Mouse (Mus musculus): ENCODE measurements around the gene Xdh. TPM values are rescaled to one million over a fixed set of nuclear protein-coding genes. Genes with fewer than 3 reads are reported as not detected.

Xdh gene
- total and polyA plus RNA-seq, 3 experiments: 2.0 to 14.5 TPM; not detected in 1

- no peaks in the 10 kb centered on the region for H3K9me3 ChIP-seq (replicated peaks; ENCODE audit: insufficient read depth, low read length)
- no peak for DNase-seq (ENCODE audit: low read depth, low spot score)
These were observed 74.7 kb downstream of the Xdh start for GRCm38 (mm10) chr17:73875268-73875667.

GRCm38 (mm10) chr17:73870956-73871605 is 78.9 kb downstream of the Xdh start:
- no peak overlapping the region for H3K9ac ChIP-seq (ENCODE audit: control insufficient read depth, low read depth, low read length, poor library complexity, severe bottlenecking)
- TF ChIP-seq POLR2AphosphoS5 (IDR thresholded peaks at IDR 0.05; ENCODE audit: borderline replicate concordance, low read depth, low read length) (no peak), RCOR1 (IDR thresholded peaks at IDR 0.05; ENCODE audit: low read depth, low read length) (no peak), MEF2A (IDR thresholded peaks at IDR 0.05; ENCODE audit: extremely low read depth, insufficient replicate concordance, low read depth, low read length, poor library complexity, severe bottlenecking) (no peak), ZMIZ1 (IDR thresholded peaks at IDR 0.05; ENCODE audit: low read depth, low read length) (no peak), ZC3H11A (IDR thresholded peaks at IDR 0.05; ENCODE audit: low read depth, low read length) (no peak), MYC (IDR thresholded peaks at IDR 0.05; ENCODE audit: low read depth, low read length) (no peak), GATA1 (IDR thresholded peaks at IDR 0.05; ENCODE audit: low read depth, low read length) (no peak), JUND (IDR thresholded peaks at IDR 0.05; ENCODE audit: low read depth, low read length) (no peak), MAX (IDR thresholded peaks at IDR 0.05; ENCODE audit: low read length) (no peak), USF1 (IDR thresholded peaks at IDR 0.05; ENCODE audit: low read depth, low read length) (no peak), TBP (IDR thresholded peaks at IDR 0.05; ENCODE audit: low read depth, low read length) (no peak), POLR2A (IDR thresholded peaks at IDR 0.05; ENCODE audit: control insufficient read depth in 1 of 2, insufficient read depth in 1 of 2, low read depth in 1 of 2, low read length in 2 of 2, poor library complexity in 1 of 2) (no peak), USF2 (IDR thresholded peaks at IDR 0.05; ENCODE audit: borderline replicate concordance in 1 of 2, insufficient read depth in 1 of 2, low read depth in 1 of 2, low read length in 2 of 2) (no peak), TCF12 (IDR thresholded peaks at IDR 0.05; ENCODE audit: low read depth, low read length) (no peak), MYB (IDR thresholded peaks at IDR 0.05; ENCODE audit: low read depth, low read length) (no peak), POLR2AphosphoS2 (IDR thresholded peaks at IDR 0.05; ENCODE audit: low read length) (no peak)
- no peaks in the 10 kb centered on the region for H3K4me1 ChIP-seq (ENCODE audit: control insufficient read depth in 1 of 2, insufficient read depth in 2 of 2, low read length in 2 of 2)
- no peak overlapping the region for H3K27ac ChIP-seq (ENCODE audit: control insufficient read depth, low read depth, low read length)
- no peak for DNase-seq (ENCODE audit: low read depth, low spot score)
- no peaks in the 10 kb centered on the region for H3K79me2 ChIP-seq (ENCODE audit: control insufficient read depth, insufficient read depth, low read length, poor library complexity)
- H3K4me3 ChIP-seq (ENCODE audit: control insufficient read depth in 1 of 2, insufficient read depth in 1 of 2, low read depth in 2 of 2, low read length in 2 of 2): no peak overlapping the region
- H3K36me3 ChIP-seq (ENCODE audit: control insufficient read depth in 1 of 2, insufficient read depth in 2 of 2, low read length in 2 of 2): no peaks in the 10 kb centered on the region
- H3K27me3 ChIP-seq (ENCODE audit: control insufficient read depth in 1 of 2, insufficient read depth in 2 of 2, low read length in 2 of 2): no peaks in the 10 kb centered on the region
- no peaks in the 10 kb centered on the region for H3K9me3 ChIP-seq (replicated peaks; ENCODE audit: insufficient read depth, low read length)

More at GRCm38 (mm10) chr17:73875268-73875667, 74.7 kb downstream of the Xdh start:
- TF ChIP-seq GATA1 (IDR thresholded peaks at IDR 0.05; ENCODE audit: low read depth, low read length): no peak
- no peak overlapping the region for H3K27ac ChIP-seq (ENCODE audit: control insufficient read depth, low read depth, low read length)
- no peaks in the 10 kb centered on the region for H3K79me2 ChIP-seq (ENCODE audit: control insufficient read depth, insufficient read depth, low read length, poor library complexity)
- no peak overlapping the region for H3K4me3 ChIP-seq (ENCODE audit: control insufficient read depth in 1 of 2, insufficient read depth in 1 of 2, low read depth in 2 of 2, low read length in 2 of 2)
- no peaks in the 10 kb centered on the region for H3K36me3 ChIP-seq (ENCODE audit: control insufficient read depth in 1 of 2, insufficient read depth in 2 of 2, low read length in 2 of 2)
- no peaks in the 10 kb centered on the region for H3K27me3 ChIP-seq (ENCODE audit: control insufficient read depth in 1 of 2, insufficient read depth in 2 of 2, low read length in 2 of 2)
- no peak overlapping the region for H3K9ac ChIP-seq (ENCODE audit: control insufficient read depth, low read depth, low read length, poor library complexity, severe bottlenecking)
- no peaks in the 10 kb centered on the region for H3K4me1 ChIP-seq (ENCODE audit: control insufficient read depth in 1 of 2, insufficient read depth in 2 of 2, low read length in 2 of 2)
